Mouse (Mus musculus) telencephalon, adult 2 months (tissue): Measurements from ENCODE around the gene Dync1h1.
"Not testable (repeated sequence)": the region's sequence is repeated elsewhere in the genome, so short reads cannot be mapped to it uniquely, and the experiment has no call there.

Experiments
- DNase-seq: peaks from one replicate; pipeline ENCODE4 v3.0.0-alpha.2; 2011; ENCODE audit warnings: low read depth, low spot score

Gene Dync1h1

GRCm38 (mm10) chr12:110606676-110607075 is 5.4 kb downstream of the Dync1h1 start:
- DNase-seq, result no peak

GRCm38 (mm10) chr12:110608460-110609152 is 7.4 kb downstream of the Dync1h1 start:
- peak; percentile 46 for DNase-seq

DNA sequence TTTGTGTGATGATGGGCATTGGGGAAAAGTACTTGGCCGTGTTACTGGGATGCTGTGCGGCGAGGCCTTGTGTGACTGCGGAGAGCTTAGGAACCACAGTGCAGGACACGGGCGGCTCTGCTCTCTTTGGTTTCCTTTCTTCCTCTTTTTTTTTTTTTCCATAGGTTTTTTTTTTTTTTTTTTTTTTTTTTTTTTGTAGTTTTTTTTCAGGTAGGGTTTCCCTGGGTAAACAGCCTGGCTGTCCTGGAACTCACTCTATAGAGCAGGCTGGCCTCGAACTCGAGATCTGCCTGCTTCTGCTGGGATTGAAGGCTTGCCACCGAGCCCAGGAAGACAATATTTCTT is 7.9 kb downstream of the Dync1h1 start:
- no peak for DNase-seq

DNA sequence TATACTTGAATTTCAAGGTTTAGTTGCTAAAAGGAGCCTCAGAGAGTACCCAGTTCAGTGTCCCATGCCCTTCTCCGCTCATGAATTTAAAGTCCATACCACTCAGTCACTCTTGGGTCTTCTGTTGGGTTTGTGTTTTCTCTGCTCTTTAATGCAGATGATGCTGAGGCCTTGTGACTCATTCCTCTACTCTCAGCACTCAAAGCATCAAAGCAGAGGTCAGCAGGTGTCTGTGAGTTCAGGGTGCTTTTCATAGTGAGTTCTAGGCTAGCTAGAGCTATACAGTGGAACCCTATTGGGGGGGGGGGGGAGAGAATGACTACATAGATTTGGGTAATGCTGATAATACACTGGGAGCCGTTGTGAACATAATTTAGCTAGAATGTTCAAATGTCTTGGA is 9.5 kb downstream of the Dync1h1 start:
- no peak for DNase-seq

DNA sequence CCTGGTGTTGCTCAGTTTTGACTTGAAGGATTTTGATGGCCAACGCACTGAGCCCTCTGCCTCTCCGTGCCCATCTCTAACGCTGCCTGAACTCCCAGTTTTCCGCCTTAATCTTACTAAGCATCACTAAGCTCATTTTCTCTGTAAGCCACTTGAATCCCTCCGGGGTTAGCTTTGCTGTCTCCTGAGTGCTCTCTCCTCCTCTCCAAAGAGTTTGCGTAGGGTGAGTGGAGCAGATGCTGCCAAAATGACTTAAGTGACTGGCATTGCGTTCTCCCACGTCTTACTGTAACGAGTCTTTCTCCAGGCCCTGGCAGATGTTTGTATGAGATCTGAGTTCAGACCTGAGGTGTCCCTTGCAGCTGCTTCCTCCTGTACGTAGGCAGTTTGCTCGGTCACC is 28.8 kb downstream of the Dync1h1 start:
- peak; percentile 21 for DNase-seq

- peak; percentile 22 for DNase-seq
These were observed 35.0 kb downstream of the Dync1h1 start for GRCm38 (mm10) chr12:110636293-110636692.

GRCm38 (mm10) chr12:110637507-110638114 is 36.4 kb downstream of the Dync1h1 start:
- DNase-seq, result no peak

GRCm38 (mm10) chr12:110650241-110650641 is 49.0 kb downstream of the Dync1h1 start:
- peak; percentile 48 for DNase-seq

DNA sequence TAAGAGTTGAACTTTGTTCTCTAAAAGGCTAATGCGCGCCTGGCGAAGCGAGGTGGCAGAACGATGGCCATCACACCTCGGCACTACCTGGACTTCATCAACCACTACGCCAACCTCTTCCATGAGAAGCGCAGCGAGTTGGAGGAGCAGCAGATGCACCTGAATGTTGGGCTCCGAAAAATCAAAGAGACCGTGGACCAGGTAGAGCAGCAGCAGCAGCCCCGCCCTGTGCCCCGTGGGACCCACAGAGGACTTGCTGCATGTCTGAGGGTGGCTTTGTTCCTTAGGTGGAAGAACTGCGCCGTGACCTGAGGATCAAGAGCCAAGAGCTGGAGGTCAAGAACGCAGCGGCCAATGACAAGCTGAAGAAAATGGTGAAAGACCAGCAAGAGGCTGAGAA is 50.2 kb downstream of the Dync1h1 start:
- no peak for DNase-seq

DNA sequence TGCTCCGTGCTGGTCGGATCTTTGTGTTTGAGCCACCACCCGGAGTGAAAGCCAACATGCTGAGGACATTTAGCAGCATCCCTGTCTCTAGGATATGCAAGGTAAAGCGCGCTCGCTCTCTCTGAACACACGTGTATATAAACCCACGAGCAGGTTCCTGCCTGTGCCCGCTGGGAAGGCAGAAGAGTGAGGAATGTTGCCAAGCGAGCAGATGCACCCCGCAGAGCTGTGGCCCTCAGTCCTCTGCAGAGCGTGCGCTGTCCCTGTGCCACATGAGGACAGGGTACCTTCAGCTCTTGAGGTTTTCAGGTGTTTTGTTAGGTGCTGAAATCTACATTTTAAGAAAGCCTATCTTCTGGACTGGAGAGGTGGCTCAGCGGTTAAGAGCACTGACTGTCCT is 60.5 kb downstream of the Dync1h1 start:
- DNase-seq, result no peak

DNA sequence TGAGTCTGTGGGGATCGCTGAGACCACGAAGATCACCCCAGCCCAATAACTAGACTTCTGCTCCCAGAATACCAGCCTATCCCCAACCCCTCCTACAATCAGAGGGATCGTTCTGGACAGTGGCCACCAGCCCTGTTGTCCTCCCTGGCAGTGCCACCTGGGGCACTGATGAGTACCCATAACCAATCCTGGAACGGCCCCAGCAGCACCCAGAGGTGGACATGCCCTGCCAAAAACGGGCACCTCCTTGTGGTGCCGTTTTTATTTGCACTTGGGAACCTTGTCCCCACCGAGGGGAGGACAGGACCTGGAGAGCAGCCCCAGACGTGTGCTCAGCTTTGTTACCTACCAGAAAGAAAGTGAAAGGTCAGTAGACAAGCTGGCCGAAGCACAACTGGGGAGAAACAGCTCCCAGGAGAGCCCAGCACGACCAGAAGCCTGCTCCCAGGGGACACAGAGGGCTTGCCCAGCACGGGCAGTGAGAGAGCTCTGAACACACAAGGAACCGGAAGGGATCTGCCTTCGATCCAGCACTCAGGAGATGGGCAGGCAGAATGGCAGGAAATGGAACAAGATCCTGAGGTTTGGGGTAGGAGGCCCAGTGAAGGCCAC is 66.3 kb downstream of the Dync1h1 start:
- no peak for DNase-seq

DNA sequence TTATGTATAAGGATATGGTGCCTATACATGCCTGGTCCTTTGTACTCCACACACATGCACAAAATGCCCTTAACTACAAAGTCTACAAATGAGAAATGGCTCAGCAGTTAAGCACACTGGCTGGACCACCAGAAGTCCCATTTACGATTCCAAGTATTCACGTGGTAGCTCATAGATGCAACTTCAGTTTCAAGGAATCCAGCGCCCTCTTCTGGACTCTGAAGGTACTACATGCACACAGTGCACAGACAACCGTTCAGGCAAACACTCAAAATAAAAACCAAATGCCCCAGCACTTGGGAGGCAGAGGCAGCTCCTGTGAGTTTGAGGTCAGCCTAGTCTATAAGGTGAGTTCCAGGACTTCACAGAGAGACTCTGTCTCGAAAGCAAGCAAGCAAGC is 73.0 kb downstream of the Dync1h1 start:
- DNase-seq, result no peak

- DNase-seq, result no peak
These were observed 79.9 kb downstream of the Dync1h1 start for GRCm38 (mm10) chr12:110681191-110681590.

- DNase-seq, result no peak
These were observed 80.6 kb downstream of the Dync1h1 start for GRCm38 (mm10) chr12:110681878-110682277.

DNA sequence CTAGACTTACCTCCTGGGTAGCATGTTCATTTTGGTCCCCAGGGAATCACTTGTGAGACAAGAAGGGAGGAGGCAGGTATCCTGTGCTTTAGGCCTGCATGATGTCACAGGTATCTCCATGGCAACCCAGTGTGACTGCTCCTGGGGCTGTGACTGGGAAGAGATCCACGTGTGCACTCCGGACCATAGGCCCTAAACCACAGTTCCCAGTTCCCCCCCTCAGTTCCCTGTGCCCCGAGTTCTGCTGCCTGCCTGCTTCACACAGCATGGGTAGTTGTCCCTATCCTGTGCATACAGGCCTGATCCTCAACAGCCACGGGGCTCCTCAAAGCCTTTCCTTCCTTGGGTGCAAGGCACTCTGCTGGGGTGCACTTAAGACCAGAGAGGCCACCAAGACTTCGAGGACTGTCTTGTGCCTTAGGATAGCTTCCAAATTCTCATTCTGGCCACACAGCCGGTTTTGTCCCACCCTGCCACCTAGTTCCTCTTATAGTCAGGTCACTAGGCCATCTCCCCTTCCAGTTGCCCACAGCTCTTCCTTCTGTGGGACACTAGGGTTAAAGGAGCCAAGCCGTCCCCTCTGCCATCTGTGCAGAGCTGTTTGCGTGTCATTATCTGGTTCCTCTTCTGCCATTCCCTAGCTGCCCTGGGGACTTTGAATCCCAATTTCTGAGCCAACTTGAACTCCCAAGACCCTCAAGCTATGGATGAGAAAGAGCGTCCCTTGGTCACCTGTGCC is 81.5 kb downstream of the Dync1h1 start, which contains the start of gene 1700001K19Rik:
TSS of gene 1700001K19Rik (minus strand) at position 59 of the 739 bp plus-strand sequence.
- no peak for DNase-seq

GRCm38 (mm10) chr12:110683580-110683979 is 82.3 kb downstream of the Dync1h1 start:
- no peak for DNase-seq

- peak; percentile 55 for DNase-seq
These were observed 86.9 kb downstream of the Dync1h1 start for GRCm38 (mm10) chr12:110687894-110688734.

- not testable (repeated sequence) for DNase-seq
These were observed 87.7 kb downstream of the Dync1h1 start for GRCm38 (mm10) chr12:110688921-110689320.

DNA sequence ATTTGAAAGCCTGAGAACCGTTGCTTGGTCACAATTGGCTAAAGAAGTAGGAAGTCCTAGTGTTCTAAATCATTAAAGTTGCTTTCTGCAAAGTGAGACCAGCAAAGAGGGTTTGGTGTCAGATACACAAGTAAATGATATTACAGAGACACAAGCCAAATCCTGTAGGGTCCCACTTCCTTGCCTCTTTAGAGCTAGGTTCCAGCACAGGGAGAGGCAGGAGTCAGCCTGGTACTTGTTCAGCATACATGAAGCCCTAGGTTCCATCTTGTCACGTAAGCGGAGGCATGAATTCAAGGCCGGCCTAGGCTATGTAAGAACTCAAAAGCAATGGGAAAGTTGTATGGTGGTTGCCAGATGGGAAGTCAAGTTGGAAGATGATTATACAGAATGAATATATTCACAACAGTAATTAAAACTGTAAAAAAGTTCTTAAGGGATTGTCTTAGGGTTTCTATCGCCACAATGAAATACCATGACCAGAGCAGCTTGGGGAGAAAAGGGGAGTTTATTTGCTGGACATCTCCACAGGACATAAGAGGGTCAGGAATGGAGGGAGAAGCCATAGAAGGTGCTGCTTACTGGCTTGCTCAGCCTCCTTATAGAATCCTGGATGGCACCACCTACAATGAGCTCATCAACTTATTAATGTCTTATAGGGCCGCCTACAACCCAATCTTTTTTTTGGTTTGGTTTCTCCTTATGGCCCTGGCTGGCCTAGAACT is 88.8 kb downstream of the Dync1h1 start:
- DNase-seq, result no peak

- not testable (repeated sequence) for DNase-seq
These were observed 92.1 kb downstream of the Dync1h1 start for GRCm38 (mm10) chr12:110693378-110693777.
